Mouse (Mus musculus) heart, postnatal 0 days (tissue): ENCODE data around the gene D430041D05Rik. TPM values are rescaled to one million over a fixed set of nuclear protein-coding genes. Genes with fewer than 3 reads are reported as not detected.

Source experiments
- ATAC-seq: fragments of 200-750 bp; cut with Nextera tagmentation; 2 replicates; pipeline ENCODE4 v1.8.0; 2017; ENCODE audit warnings: low read depth, moderate number of reproducible peaks, moderate library complexity; ENCODE audit not compliant: insufficient read depth
- DNase-seq: peaks from one replicate; pipeline ENCODE4 v3.0.0-alpha.2; 2016; ENCODE audit warnings: low spot score
- H3K27ac ChIP-seq: fragments of 300-500 bp; sonication (generic); 2 replicates; pipeline ENCODE4 v1.5.1; 2014; ENCODE audit warnings: low read depth, mild to moderate bottlenecking
- H3K27me3 ChIP-seq: fragments of 300-500 bp; sonication (generic); 2 replicates; pipeline ENCODE4 v1.6.1; 2014; ENCODE audit warnings: low read length, mixed read lengths; ENCODE audit not compliant: control insufficient read depth, insufficient read depth
- H3K36me3 ChIP-seq: fragments of 300-500 bp; sonication (generic); replicated peaks from 2 replicates; pipeline ENCODE4 v1.6.1; 2014; ENCODE audit warnings: low read length, mixed read lengths; ENCODE audit not compliant: control insufficient read depth, insufficient read depth
- H3K4me1 ChIP-seq: fragments of 300-500 bp; sonication (generic); 2 replicates; pipeline ENCODE4 v1.6.1; 2014; ENCODE audit warnings: antibody characterized with exemption; ENCODE audit not compliant: control insufficient read depth, insufficient read depth
- H3K4me2 ChIP-seq: fragments of 300-500 bp; sonication (generic); 2 replicates; pipeline ENCODE4 v1.6.1; 2014; ENCODE audit warnings: low read depth, mild to moderate bottlenecking, low read length, moderate library complexity
- H3K4me3 ChIP-seq: fragments of 300-500 bp; sonication (generic); 2 replicates; pipeline ENCODE4 v1.5.1; 2014; ENCODE audit warnings: low read depth, low read length
- H3K9ac ChIP-seq: fragments of 300-500 bp; sonication (generic); replicated peaks from 2 replicates; pipeline ENCODE4 v1.6.1; 2014; ENCODE audit warnings: low read depth, low read length, mixed read lengths
- H3K9me3 ChIP-seq: fragments of 300-500 bp; sonication (generic); replicated peaks from 2 replicates; pipeline ENCODE4 v1.6.1; 2016; ENCODE audit warnings: low read length; ENCODE audit not compliant: control insufficient read depth
- CTCF ChIP-seq: IDR thresholded peaks from 2 replicates; pipeline ENCODE4 v1.5.1; 2016; ENCODE audit warnings: antibody characterized with exemption, control low read depth, low read depth
- EP300 ChIP-seq: IDR thresholded peaks from 2 replicates; pipeline ENCODE4 v1.6.1; 2016; ENCODE audit warnings: antibody characterized with exemption, low read depth
- WGBS: fragments of 180-500 bp; shearing (Covaris S2); extraction: QIAGEN DNeasy Blood & Tissue Kit; methylation state at CpG from one replicate; pipeline ENCODE4 v1.1.7; 2014; 5-methylcytosine and 5-hydroxymethylcytosine counted together
- polyA plus RNA-seq: library from polyadenylated mRNA; unstranded; fragments of >200 nt; fragmentation: Nextera tagmentation; extraction: Ambion mirVana; gene quantifications from 2 replicates; pipeline ENCODE4 v1.2.1, GENCODE M21; 2015
- total RNA-seq: library from RNA; depleted of rRNA; stranded (reverse); fragments of >200 nt; gene quantifications from 2 replicates; pipeline ENCODE4 v1.2.3, GENCODE M21; 2014; ENCODE audit warnings: low replicate concordance

D430041D05Rik gene
- total and polyA plus RNA-seq, 2 experiments from 2014 or later = 0.03 TPM; not detected in 1

GRCm38 (mm10) chr2:104337619-104338018 is 73.2 kb downstream of the D430041D05Rik start:
- DNase-seq = no peak
- H3K9ac ChIP-seq = no peak overlapping the region
- H3K9me3 ChIP-seq = no peaks in the 10 kb centered on the region
- H3K4me2 ChIP-seq = no peak overlapping the region
- H3K36me3 ChIP-seq = no peaks in the 10 kb centered on the region
- H3K27ac ChIP-seq = no peak overlapping the region
- no peak overlapping the region for H3K4me3 ChIP-seq
- TF ChIP-seq CTCF = no peak
- no peak for TF ChIP-seq EP300
- ATAC-seq = no peak
- H3K4me1 ChIP-seq = no peaks in the 10 kb centered on the region
- H3K27me3 ChIP-seq = no peaks in the 10 kb centered on the region

GRCm38 (mm10) chr2:104335824-104336223 is 75.0 kb downstream of the D430041D05Rik start:
- DNase-seq (no peak), ATAC-seq (no peak)
- H3K27me3 ChIP-seq = no peaks in the 10 kb centered on the region
- no peaks in the 10 kb centered on the region for H3K36me3 ChIP-seq
- TF ChIP-seq EP300 (no peak), CTCF (no peak)
- no peak overlapping the region for H3K27ac ChIP-seq
- H3K4me3 ChIP-seq = no peak overlapping the region
- 68% methylated on average over 6 of the region's 6 CpGs for WGBS
- H3K9ac ChIP-seq = no peak overlapping the region
- no peaks in the 10 kb centered on the region for H3K4me1 ChIP-seq
- no peaks in the 10 kb centered on the region for H3K9me3 ChIP-seq
- no peak overlapping the region for H3K4me2 ChIP-seq

GRCm38 (mm10) chr2:104333952-104334351 is 76.9 kb downstream of the D430041D05Rik start:
- Histone ChIP-seq H3K9ac (no peak overlapping the region), H3K27ac (no peak overlapping the region), H3K4me2 (no peak overlapping the region), H3K4me3 (no peak overlapping the region), H3K4me1 (no peaks in the 10 kb centered on the region), H3K36me3 (no peaks in the 10 kb centered on the region), H3K9me3 (no peaks in the 10 kb centered on the region), H3K27me3 (no peaks in the 10 kb centered on the region)
- DNase-seq (no peak), ATAC-seq (no peak)
- 63% methylated on average over 5 of the region's 5 CpGs for WGBS
- TF ChIP-seq CTCF = no peak
- no peak for TF ChIP-seq EP300

DNA sequence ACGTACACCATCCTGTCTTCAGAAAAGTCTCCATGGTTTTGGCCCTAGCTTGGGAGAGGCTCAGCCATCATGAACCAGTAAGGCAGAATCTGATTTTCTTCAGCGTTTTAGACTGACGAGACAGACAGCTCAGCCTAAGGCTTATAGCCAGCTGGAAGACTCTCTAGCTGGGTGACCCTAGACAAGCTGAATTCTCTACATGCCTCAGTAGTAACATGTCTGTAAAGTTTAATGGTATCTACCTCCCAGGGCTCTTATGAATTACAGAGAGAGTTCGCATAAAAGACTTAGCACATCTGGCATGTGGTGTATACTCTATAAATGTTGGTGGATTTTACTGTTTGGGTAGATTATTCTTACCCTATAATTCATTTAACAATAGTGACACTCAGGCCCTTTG is 78.1 kb downstream of the D430041D05Rik start:
- TF ChIP-seq CTCF (no peak), EP300 (no peak)
- Histone ChIP-seq H3K4me2 (no peak overlapping the region), H3K36me3 (no peaks in the 10 kb centered on the region), H3K9ac (no peak overlapping the region), H3K27ac (no peak overlapping the region), H3K9me3 (no peaks in the 10 kb centered on the region), H3K4me1 (no peaks in the 10 kb centered on the region), H3K4me3 (no peak overlapping the region), H3K27me3 (no peaks in the 10 kb centered on the region)
- WGBS = 67% methylated on average over 4 of the region's 4 CpGs
- DNase-seq (no peak), ATAC-seq (no peak)

GRCm38 (mm10) chr2:104331261-104331660 is 79.6 kb downstream of the D430041D05Rik start:
- ATAC-seq (no peak), DNase-seq (no peak)
- Histone ChIP-seq H3K4me2 (no peak overlapping the region), H3K9ac (no peak overlapping the region), H3K4me3 (no peak overlapping the region), H3K36me3 (no peaks in the 10 kb centered on the region), H3K27me3 (no peaks in the 10 kb centered on the region), H3K4me1 (no peaks in the 10 kb centered on the region), H3K27ac (no peak overlapping the region), H3K9me3 (no peaks in the 10 kb centered on the region)
- 76% methylated on average over 6 of the region's 6 CpGs for WGBS
- no peak for TF ChIP-seq EP300
- TF ChIP-seq CTCF = no peak

GRCm38 (mm10) chr2:104327116-104327794 is 83.6 kb downstream of the D430041D05Rik start:
- ATAC-seq = no peak

More at GRCm38 (mm10) chr2:104327116-104327794, 83.6 kb downstream of the D430041D05Rik start:
- TF ChIP-seq CTCF (no peak), EP300 (no peak)
- H3K4me3 ChIP-seq = no peak overlapping the region
- no peaks in the 10 kb centered on the region for H3K27me3 ChIP-seq
- WGBS = 76% methylated on average over 16 of the region's 16 CpGs
- no peak overlapping the region for H3K4me2 ChIP-seq
- H3K9me3 ChIP-seq = no peaks in the 10 kb centered on the region
- no peak overlapping the region for H3K9ac ChIP-seq
- DNase-seq = no peak
- no peaks in the 10 kb centered on the region for H3K36me3 ChIP-seq
- H3K4me1 ChIP-seq = no peaks in the 10 kb centered on the region
- H3K27ac ChIP-seq = no peak overlapping the region
